Mouse (Mus musculus) urinary bladder, postnatal 25 days (tissue): ENCODE measurements around the gene Pex1.
"Not testable (repeated sequence)": the region's sequence is repeated elsewhere in the genome, so short reads cannot be mapped to it uniquely, and the experiment has no call there.

Source experiments
- DNase-seq: peaks from one replicate; pipeline ENCODE4 v3.0.0; 2022; ENCODE audit warnings: low spot score

Pex1 gene

GRCm38 (mm10) chr5:3645326-3645725 is 49.5 kb downstream of the Pex1 start:
- no peak for DNase-seq

- no peak for DNase-seq
These were observed 50.7 kb downstream of the Pex1 start for GRCm38 (mm10) chr5:3646539-3646938.

- peak; percentile 23 for DNase-seq
These were observed 51.3 kb downstream of the Pex1 start for GRCm38 (mm10) chr5:3646991-3647707.

- DNase-seq, result peak; percentile 72
These were observed 51.8 kb downstream of the Pex1 start for GRCm38 (mm10) chr5:3647708-3648121.

GRCm38 (mm10) chr5:3648206-3648848 is 52.5 kb downstream of the Pex1 start:
- no peak for DNase-seq

- no peak for DNase-seq
These were observed 53.0 kb downstream of the Pex1 start for GRCm38 (mm10) chr5:3648849-3649210.

GRCm38 (mm10) chr5:3650881-3651280 is 55.0 kb downstream of the Pex1 start, which contains the start of gene Tmbim7:
Gene Tmbim7 (plus strand): TSS chr5:3651181.
- DNase-seq, result no peak

- DNase-seq, result no peak
These were observed 55.8 kb downstream of the Pex1 start for GRCm38 (mm10) chr5:3651621-3652020.

GRCm38 (mm10) chr5:3652903-3653575 is 57.2 kb downstream of the Pex1 start:
- DNase-seq, result not testable (repeated sequence)

- DNase-seq, result no peak
These were observed 57.9 kb downstream of the Pex1 start for GRCm38 (mm10) chr5:3653801-3654200.

GRCm38 (mm10) chr5:3657085-3657484 is 61.2 kb downstream of the Pex1 start, which contains the start of gene Gatad1:
Gene Gatad1 (minus strand): TSS chr5:3657185.
- DNase-seq, result no peak

- no peak for DNase-seq
These were observed 69.4 kb downstream of the Pex1 start for GRCm38 (mm10) chr5:3665225-3665624.

- no peak for DNase-seq
These were observed 70.7 kb downstream of the Pex1 start for GRCm38 (mm10) chr5:3666585-3666984.

GRCm38 (mm10) chr5:3669938-3670554 is 74.2 kb downstream of the Pex1 start:
- DNase-seq, result no peak
